Mouse (Mus musculus): ENCODE data around the gene Cops9. TPM values are rescaled to one million over a fixed set of nuclear protein-coding genes. Genes with fewer than 3 reads are reported as not detected.

Cops9 gene
- 509 and 677 TPM in 2 replicates for polyA plus RNA-seq (2014; fragmentation: Nextera tagmentation; extraction: Ambion mirVana)

DNA sequence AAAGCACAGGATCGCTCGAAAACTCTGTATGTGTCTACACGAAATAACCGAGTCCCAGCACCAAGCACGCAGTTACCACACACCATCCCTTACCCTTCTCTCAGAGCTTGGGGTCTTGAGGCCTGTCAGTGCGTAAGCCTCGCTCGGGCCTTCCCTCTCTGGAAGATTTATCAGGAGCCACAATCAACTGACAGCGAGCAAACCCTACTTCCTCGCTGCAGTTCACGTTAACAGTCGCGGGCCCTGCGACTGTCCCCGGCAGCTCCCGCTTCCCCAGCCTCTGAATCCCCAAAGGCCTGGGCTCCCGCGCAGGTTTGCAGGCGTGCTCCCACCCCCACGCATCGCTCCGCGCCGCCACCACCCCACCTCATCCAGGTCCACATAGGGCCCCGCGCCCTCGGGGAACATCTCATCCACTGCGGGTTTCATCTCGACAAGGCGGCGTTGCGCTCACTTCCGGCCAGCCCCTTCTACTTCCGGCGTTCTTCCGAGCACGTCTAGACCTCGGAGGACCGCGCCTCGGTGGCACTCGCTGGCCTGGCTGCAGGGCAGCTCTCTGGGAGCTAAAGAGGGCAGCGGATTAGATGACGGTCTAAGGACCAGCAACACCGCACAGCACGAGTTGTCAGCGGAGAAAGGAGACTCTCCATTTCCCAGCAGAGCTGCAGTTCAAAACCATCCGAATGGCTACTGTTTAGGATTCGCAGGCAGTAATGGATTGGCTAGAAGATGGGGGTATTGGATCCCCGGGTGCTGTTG lies at the start of gene Cops9:
Cops9 (minus strand) TSS at position 472 of the 759 bp plus-strand sequence.
- peak within 1 kb of the TSS; percentile 78 for H3K27ac ChIP-seq (ENCODE audit: low read depth, low read length)
- peaks cover 14% of the 10 kb centered on the region for H3K4me1 ChIP-seq (ENCODE audit: control insufficient read depth, insufficient read depth, low read length)
- H3K4me3 ChIP-seq (ENCODE audit: low read depth, low read length): peak within 1 kb of the TSS; percentile 80
- H3K36me3 ChIP-seq (ENCODE audit: control insufficient read depth, insufficient read depth, low read length): peaks cover 28% of the 10 kb centered on the region
- no peaks in the 10 kb centered on the region for H3K9me3 ChIP-seq (replicated peaks; ENCODE audit: control insufficient read depth, low read length)
- H3K27me3 ChIP-seq (replicated peaks; ENCODE audit: control insufficient read depth, insufficient read depth, low read length): no peaks in the 10 kb centered on the region
- peak within 1 kb of the TSS; percentile 88 for H3K9ac ChIP-seq (ENCODE audit: low read length)
- peak within 1 kb of the TSS; percentile 65 for H3K4me2 ChIP-seq (ENCODE audit: low read length)
- 2% methylated on average over 50 of the region's 50 CpGs for WGBS
- peak; percentile 96 for ATAC-seq
- peak; percentile 94 for DNase-seq (ENCODE audit: low spot score)

DNA sequence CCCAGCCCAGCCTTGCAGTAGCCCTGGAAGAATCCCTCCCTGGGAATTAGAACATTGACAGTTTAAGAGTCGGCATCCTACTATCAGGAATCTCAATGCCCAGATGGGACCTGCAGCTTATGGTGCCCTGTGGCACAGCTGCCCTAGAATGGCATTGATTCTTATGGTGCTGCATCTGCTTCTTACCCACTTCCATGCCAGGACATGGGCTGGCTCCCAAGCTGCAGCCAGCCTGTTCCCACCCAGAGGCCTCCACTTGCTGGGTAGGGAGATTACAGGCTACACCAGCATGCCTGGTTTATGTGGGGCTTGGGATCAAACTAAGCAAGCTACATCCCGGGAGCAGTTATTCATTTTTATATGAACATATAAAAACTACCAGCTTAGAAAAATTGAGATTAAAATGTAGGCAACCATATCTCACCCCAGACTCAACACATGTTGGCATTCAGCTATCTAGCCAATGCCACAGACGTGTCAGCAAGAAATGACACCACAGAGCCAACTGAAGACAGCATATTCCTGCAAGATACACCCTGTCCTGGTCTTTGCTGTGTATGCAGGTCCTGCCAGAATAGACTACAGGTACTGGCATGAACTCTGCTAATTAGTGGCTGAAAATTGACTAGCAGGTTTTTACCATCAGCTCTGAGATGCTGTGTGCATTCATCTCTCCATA lies 49.5 kb upstream of the Cops9 start:
- DNase-seq (ENCODE audit: low spot score) (no peak), ATAC-seq (no peak)
- H3K27ac ChIP-seq (ENCODE audit: low read depth, low read length): no peak overlapping the region
- no peak overlapping the region for H3K4me3 ChIP-seq (ENCODE audit: low read depth, low read length)
- 82% methylated on average over 3 of the region's 3 CpGs for WGBS
- no peaks in the 10 kb centered on the region for H3K27me3 ChIP-seq (replicated peaks; ENCODE audit: control insufficient read depth, insufficient read depth, low read length)
- H3K9me3 ChIP-seq (replicated peaks; ENCODE audit: control insufficient read depth, low read length): no peaks in the 10 kb centered on the region
- H3K4me1 ChIP-seq (ENCODE audit: control insufficient read depth, insufficient read depth, low read length): no peaks in the 10 kb centered on the region
- H3K9ac ChIP-seq (ENCODE audit: low read length): no peak overlapping the region
- no peaks in the 10 kb centered on the region for H3K36me3 ChIP-seq (ENCODE audit: control insufficient read depth, insufficient read depth, low read length)
- H3K4me2 ChIP-seq (ENCODE audit: low read length): no peak overlapping the region

DNA sequence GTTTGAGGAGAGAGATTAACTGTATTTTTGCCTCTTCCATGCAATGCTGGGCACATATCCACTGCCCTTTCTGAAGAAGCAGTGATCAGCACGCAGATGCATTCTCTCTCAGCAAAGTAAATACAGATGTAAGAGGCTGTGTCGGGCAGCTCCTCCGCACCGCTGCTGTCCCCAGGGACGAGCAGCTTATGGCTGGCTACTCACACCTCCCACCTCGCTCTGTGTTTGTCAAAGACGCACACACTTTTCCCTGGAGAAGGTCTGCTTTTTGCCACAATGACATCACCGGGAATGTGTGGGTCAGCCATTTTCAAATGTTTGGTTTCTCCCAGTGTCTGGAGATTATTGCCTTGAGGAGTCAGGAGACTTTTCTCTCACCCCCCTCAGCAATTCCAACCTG lies 45.2 kb upstream of the Cops9 start:
- Histone ChIP-seq H3K4me3 (ENCODE audit: low read depth, low read length) (no peak overlapping the region), H3K9me3 (replicated peaks; ENCODE audit: control insufficient read depth, low read length) (no peaks in the 10 kb centered on the region), H3K27ac (ENCODE audit: low read depth, low read length) (no peak overlapping the region), H3K36me3 (ENCODE audit: control insufficient read depth, insufficient read depth, low read length) (no peaks in the 10 kb centered on the region), H3K4me1 (ENCODE audit: control insufficient read depth, insufficient read depth, low read length) (no peaks in the 10 kb centered on the region), H3K9ac (ENCODE audit: low read length) (no peak overlapping the region), H3K27me3 (replicated peaks; ENCODE audit: control insufficient read depth, insufficient read depth, low read length) (no peaks in the 10 kb centered on the region), H3K4me2 (ENCODE audit: low read length) (no peak overlapping the region)
- DNase-seq (ENCODE audit: low spot score): no peak
- no peak for ATAC-seq
- 58% methylated on average over 8 of the region's 8 CpGs for WGBS

DNA sequence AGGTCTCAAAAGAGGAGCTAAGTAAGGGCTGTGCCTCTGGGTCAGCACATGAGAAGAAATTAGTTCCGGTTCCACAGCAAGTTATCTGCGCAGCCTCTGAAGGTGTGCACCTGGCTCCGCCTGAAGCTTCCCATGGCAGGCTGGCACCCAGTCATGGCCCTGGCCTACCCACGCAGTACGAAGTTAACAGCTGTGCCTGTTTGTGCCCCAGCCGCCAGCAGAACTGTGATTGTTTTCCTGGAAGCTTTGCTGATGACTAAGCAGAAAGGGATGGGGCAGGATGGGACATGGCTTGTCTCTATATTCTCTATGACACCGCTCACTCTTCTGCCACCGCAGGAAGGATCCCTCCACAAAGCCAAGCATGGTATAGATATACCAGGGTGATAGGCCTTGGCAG lies 41.4 kb upstream of the Cops9 start:
- H3K36me3 ChIP-seq (ENCODE audit: control insufficient read depth, insufficient read depth, low read length): no peaks in the 10 kb centered on the region
- H3K27me3 ChIP-seq (replicated peaks; ENCODE audit: control insufficient read depth, insufficient read depth, low read length): no peaks in the 10 kb centered on the region
- DNase-seq (ENCODE audit: low spot score): no peak
- no peak for ATAC-seq
- H3K27ac ChIP-seq (ENCODE audit: low read depth, low read length): no peak overlapping the region
- no peak overlapping the region for H3K9ac ChIP-seq (ENCODE audit: low read length)
- peaks cover 11% of the 10 kb centered on the region for H3K4me1 ChIP-seq (ENCODE audit: control insufficient read depth, insufficient read depth, low read length)
- H3K4me3 ChIP-seq (ENCODE audit: low read depth, low read length): no peak overlapping the region
- H3K4me2 ChIP-seq (ENCODE audit: low read length): no peak overlapping the region
- WGBS: 88% methylated on average over 8 of the region's 8 CpGs
- no peaks in the 10 kb centered on the region for H3K9me3 ChIP-seq (replicated peaks; ENCODE audit: control insufficient read depth, low read length)

DNA sequence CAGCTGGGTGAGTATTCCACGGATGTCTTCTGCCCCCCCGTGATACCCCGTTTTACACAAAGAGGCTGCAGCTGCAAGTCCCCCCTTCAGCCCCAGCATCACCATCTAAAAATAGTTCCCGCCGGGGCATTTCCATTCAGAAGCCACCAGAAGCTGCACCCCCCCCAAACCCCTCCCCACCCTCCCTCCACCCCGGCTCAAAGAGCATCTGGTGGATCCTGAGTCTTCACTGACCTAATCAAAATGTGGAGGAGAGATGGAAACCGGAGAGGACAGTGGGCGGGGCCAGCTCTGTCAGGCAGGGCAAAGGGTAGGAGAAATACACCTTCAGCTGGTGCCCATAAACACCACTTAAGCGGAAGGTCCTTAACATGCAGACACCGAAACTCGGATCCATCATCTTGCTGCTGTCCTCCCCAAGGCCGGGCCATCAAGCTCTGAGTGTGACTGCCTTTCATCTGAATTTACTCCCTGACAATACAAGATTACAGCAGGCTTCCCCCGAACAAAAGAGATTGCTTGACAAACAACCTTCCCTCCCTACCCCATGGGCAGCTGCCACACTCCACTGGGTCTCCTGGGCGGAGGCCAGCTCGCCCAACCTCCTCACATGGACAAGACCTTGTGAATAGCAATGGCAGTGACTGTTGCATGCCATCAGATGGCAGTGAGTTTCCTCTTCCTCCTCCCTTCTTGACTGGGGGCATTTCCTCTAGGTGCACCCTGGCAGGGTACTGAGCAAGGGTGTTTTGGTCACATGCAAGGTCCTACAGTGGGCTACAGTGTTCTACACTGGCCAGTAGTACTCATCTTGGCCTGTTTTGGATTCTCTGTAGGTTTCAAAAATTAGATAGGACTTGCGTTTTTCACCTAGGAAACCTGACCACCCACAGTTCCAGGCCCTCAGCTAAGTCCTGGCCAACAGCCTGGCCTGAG lies 39.2 kb upstream of the Cops9 start:
- H3K27me3 ChIP-seq (replicated peaks; ENCODE audit: control insufficient read depth, insufficient read depth, low read length): no peaks in the 10 kb centered on the region
- peak; percentile 68 for ATAC-seq
- H3K4me1 ChIP-seq (ENCODE audit: control insufficient read depth, insufficient read depth, low read length): peaks cover 11% of the 10 kb centered on the region
- DNase-seq (ENCODE audit: low spot score): peak; percentile 58
- H3K4me3 ChIP-seq (ENCODE audit: low read depth, low read length): no peak overlapping the region
- WGBS: 22% methylated on average over 16 of the region's 16 CpGs
- H3K4me2 ChIP-seq (ENCODE audit: low read length): peak overlapping the region; percentile 9; the same call in 1 of the 2 replicates
- no peaks in the 10 kb centered on the region for H3K36me3 ChIP-seq (ENCODE audit: control insufficient read depth, insufficient read depth, low read length)
- H3K27ac ChIP-seq (ENCODE audit: low read depth, low read length): peak overlapping the region; percentile 24; the same call in 1 of the 2 replicates
- no peak overlapping the region for H3K9ac ChIP-seq (ENCODE audit: low read length)
- no peaks in the 10 kb centered on the region for H3K9me3 ChIP-seq (replicated peaks; ENCODE audit: control insufficient read depth, low read length)

DNA sequence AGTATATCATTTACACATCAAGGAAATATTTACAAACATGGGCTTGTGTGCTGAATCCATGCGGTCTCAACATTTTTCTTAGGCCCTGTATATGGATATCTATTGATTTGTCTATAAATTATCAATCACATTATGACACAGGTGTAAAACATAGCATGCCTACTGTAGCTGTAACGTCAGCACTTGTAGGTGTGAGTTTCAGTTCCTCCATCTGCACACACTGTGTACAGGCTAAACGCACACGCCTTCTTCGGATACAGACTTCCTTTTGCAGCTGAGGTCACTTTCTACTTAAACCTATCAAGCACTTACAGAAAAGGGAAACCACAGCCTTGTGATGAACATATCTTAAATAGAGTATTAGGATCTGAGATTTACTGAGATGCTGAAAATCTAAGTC lies 37.0 kb upstream of the Cops9 start:
- Histone ChIP-seq H3K9ac (ENCODE audit: low read length) (no peak overlapping the region), H3K36me3 (ENCODE audit: control insufficient read depth, insufficient read depth, low read length) (no peaks in the 10 kb centered on the region), H3K9me3 (replicated peaks; ENCODE audit: control insufficient read depth, low read length) (no peaks in the 10 kb centered on the region), H3K4me3 (ENCODE audit: low read depth, low read length) (no peak overlapping the region), H3K4me2 (ENCODE audit: low read length) (no peak overlapping the region), H3K27me3 (replicated peaks; ENCODE audit: control insufficient read depth, insufficient read depth, low read length) (no peaks in the 10 kb centered on the region), H3K27ac (ENCODE audit: low read depth, low read length) (no peak overlapping the region), H3K4me1 (ENCODE audit: control insufficient read depth, insufficient read depth, low read length) (peaks cover 11% of the 10 kb centered on the region)
- ATAC-seq (no peak), DNase-seq (ENCODE audit: low spot score) (no peak)
- WGBS: 91% methylated on average over 5 of the region's 5 CpGs

DNA sequence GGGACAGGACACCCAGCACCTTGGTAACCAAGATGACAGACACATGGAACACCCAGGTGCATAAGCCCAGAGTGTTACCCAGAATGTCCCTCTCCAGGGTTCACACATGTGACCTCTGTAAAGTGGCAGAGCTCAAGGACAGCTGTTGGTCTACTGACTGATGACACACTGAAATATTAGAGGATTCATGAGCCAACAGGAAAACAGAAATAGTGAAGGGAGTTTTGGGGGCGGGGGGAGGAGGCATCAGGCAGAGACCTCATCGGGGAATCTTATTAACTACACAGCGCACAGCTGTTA lies 34.8 kb upstream of the Cops9 start:
- H3K36me3 ChIP-seq (ENCODE audit: control insufficient read depth, insufficient read depth, low read length): no peaks in the 10 kb centered on the region
- H3K27me3 ChIP-seq (replicated peaks; ENCODE audit: control insufficient read depth, insufficient read depth, low read length): no peaks in the 10 kb centered on the region
- no peak overlapping the region for H3K4me2 ChIP-seq (ENCODE audit: low read length)
- no peak overlapping the region for H3K4me3 ChIP-seq (ENCODE audit: low read depth, low read length)
- peaks cover 11% of the 10 kb centered on the region for H3K4me1 ChIP-seq (ENCODE audit: control insufficient read depth, insufficient read depth, low read length)
- no peak overlapping the region for H3K27ac ChIP-seq (ENCODE audit: low read depth, low read length)
- no peak for ATAC-seq
- 80% methylated on average over 3 of the region's 3 CpGs for WGBS
- H3K9me3 ChIP-seq (replicated peaks; ENCODE audit: control insufficient read depth, low read length): no peaks in the 10 kb centered on the region
- DNase-seq (ENCODE audit: low spot score): no peak
- H3K9ac ChIP-seq (ENCODE audit: low read length): no peak overlapping the region

DNA sequence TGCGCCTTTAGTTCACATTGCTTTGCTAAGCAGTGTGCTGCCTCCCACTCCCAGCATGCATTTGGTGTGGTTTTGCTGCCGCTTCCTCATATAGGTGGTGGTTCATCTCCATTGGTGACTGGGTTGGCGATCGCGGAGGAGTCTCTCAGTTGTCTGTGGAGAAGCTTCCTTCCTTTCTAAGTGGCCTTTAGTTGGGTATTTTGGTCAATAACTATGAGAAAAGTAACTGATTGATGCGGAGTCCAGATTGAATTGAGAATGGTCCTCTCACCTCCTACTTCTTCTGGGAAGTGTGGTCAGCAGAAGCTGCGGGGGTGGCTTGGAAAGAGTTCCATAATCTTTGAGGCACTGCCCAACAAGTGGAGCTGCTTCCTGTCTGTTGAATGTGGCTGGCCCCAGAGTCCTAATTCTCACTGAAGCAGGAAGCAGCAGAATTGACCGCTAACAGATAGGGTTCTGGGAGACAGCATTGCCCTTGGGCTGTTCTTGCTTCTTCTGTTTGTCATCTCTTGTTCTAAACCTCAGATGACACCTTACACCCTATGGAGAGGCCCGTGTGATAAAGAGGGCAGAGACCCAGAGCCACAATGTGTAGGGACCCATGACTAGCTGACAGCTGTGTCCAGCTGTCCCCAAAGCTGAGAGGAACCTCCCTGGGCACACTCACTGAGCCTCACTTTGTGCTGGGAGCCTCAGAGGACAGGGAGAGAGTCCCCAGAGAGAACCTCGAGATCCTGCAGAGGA lies 34.3 kb upstream of the Cops9 start:
- H3K4me1 ChIP-seq (ENCODE audit: control insufficient read depth, insufficient read depth, low read length): peaks cover 10% of the 10 kb centered on the region
- H3K9ac ChIP-seq (ENCODE audit: low read length): no peak overlapping the region
- 82% methylated on average over 10 of the region's 10 CpGs for WGBS
- no peak for DNase-seq (ENCODE audit: low spot score)
- H3K27me3 ChIP-seq (replicated peaks; ENCODE audit: control insufficient read depth, insufficient read depth, low read length): no peaks in the 10 kb centered on the region
- H3K9me3 ChIP-seq (replicated peaks; ENCODE audit: control insufficient read depth, low read length): no peaks in the 10 kb centered on the region
- no peaks in the 10 kb centered on the region for H3K36me3 ChIP-seq (ENCODE audit: control insufficient read depth, insufficient read depth, low read length)
- no peak for ATAC-seq
- no peak overlapping the region for H3K4me2 ChIP-seq (ENCODE audit: low read length)
- H3K4me3 ChIP-seq (ENCODE audit: low read depth, low read length): no peak overlapping the region
- no peak overlapping the region for H3K27ac ChIP-seq (ENCODE audit: low read depth, low read length)

Data from forebrain, embryonic 14.5 days (tissue).